Mouse (Mus musculus) hematopoietic stem cell, adult 5-6 weeks (primary cell): Measurements from ENCODE around the gene Abhd8. TPM values are rescaled to one million over a fixed set of nuclear protein-coding genes. Genes with fewer than 3 reads are reported as not detected.
"Not testable (repeated sequence)": the region's sequence is repeated elsewhere in the genome, so short reads cannot be mapped to it uniquely, and the experiment has no call there.

Experiments
- ATAC-seq, 2 experiments: fragments of 125-278 bp in 1 of 2; replicated peaks in 1 of 2; 2 replicates each; pipeline ENCODE4 v1.8.0; 2016 to 2017; ENCODE audit warnings: inconsistent platforms in 2 of 2, mild to moderate bottlenecking in 2 of 2, moderate number of reproducible peaks in 2 of 2, low read depth in 1 of 2, moderate TSS enrichment in 1 of 2; ENCODE audit not compliant: low FRiP score in 2 of 2, poor library complexity in 2 of 2, severe bottlenecking in 2 of 2, insufficient read depth in 1 of 2, low TSS enrichment in 1 of 2
- total RNA-seq: library from RNA; stranded (forward); fragments of 172-1452, 232-1000 nt; gene quantifications from 2 replicates; pipeline ENCODE4 v1.2.3, GENCODE M21; 2017

The Abhd8 gene
- total RNA-seq, 1 experiment from 2014 or later = 20.7 TPM

- not testable (repeated sequence) for ATAC-seq
Observed at GRCm38 (mm10) chr8:71432935-71433334, 30.5 kb downstream of the Abhd8 start.

DNA sequence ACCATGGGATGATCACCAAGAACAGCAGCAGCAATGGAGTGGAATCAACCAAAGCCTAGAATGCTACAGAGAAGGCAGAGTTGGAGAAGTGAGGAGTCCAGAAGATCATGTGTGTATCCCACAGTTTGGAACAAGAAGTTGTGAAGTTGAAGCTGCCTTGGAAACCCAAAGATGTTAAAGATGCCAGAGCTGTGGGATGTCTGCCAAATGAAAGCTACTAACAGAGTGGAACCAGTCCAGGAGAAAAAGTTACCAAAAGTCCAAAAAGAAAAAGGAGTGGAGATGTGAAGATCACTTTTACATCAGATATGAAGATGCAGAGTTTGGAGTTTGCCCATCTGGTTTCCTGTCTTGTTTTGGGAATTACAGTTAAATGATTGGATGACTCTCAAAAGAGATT is 41.3 kb downstream of the Abhd8 start:
- ATAC-seq = no peak

DNA sequence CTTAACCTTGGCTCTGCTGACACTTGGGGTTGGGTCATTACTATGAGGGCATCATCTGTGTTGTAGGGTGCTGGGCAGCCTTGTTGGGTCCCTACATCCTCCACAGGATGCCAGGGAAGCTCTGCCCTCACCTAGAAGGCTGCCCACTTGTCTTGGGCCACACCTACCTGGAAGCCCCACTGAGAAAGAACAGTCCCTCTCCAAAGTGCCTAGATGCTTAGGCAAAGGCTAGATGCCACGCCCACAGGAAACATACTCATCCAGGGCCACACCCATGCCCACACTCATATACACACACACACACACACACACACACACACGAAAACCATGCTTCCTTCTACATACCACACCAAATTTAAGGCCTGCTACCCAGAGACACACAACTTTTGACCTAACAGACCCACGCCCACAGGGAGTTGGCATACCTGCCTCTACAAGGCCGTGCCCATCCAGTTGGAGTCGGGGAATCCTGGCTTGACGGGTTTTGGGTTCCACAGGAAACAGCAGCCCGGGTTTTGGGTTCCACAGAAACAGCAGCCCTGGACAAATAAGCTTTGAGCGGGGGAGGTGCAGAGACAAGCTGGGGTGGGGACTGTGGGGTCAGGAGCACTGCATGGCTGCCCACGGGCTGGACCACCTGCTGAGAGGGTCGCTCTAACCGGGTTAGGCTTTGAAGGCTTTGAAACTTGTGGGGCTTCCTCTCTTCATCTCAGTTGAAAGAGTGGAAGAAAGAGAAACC is 51.8 kb downstream of the Abhd8 start:
- no peak for ATAC-seq

GRCm38 (mm10) chr8:71408231-71408630 is 55.2 kb downstream of the Abhd8 start:
- no peak for ATAC-seq

GRCm38 (mm10) chr8:71407441-71407840 is 56.0 kb downstream of the Abhd8 start:
- ATAC-seq = no peak

Other genes starting within 250 kb of the Abhd8 start
- 43.6 and 45.6 TPM in 2 replicates for gene Myo9b, start 190.9 kb downstream of the Abhd8 start, total RNA-seq
- gene Haus8, start 190.7 kb downstream of the Abhd8 start, total RNA-seq = 45.8 and 54.6 TPM in 2 replicates
- 178 and 190 TPM in 2 replicates for gene Use1, start 96.8 kb downstream of the Abhd8 start, total RNA-seq
- gene Ocel1, start 92.4 kb downstream of the Abhd8 start, total RNA-seq = 14.6 and 16.5 TPM in 2 replicates
- gene Nr2f6, start 81.7 kb downstream of the Abhd8 start, total RNA-seq = 1.7 and 15.0 TPM in 2 replicates
- not detected in 2 replicates for gene Ushbp1, start 67.9 kb downstream of the Abhd8 start, total RNA-seq
- 71.4 and 85.8 TPM in 2 replicates for gene Babam1, start 66.8 kb downstream of the Abhd8 start, total RNA-seq
- 7.1 and 14.8 TPM in 2 replicates for gene Ankle1, start 57.6 kb downstream of the Abhd8 start, total RNA-seq
- 35.8 and 61.7 TPM in 2 replicates for gene Mrpl34, start 1.3 kb upstream of the Abhd8 start, total RNA-seq
- gene Dda1, start 5.5 kb upstream of the Abhd8 start, total RNA-seq = 15.8 and 18.9 TPM in 2 replicates
- 6.7 and 9.2 TPM in 2 replicates for gene Ano8, start 22.3 kb upstream of the Abhd8 start, total RNA-seq
- gene Gtpbp3, start 24.4 kb upstream of the Abhd8 start, total RNA-seq = 8.8 and 14.1 TPM in 2 replicates
- gene Plvap, start 48.1 kb upstream of the Abhd8 start, total RNA-seq = 0.38 TPM in 1 of 2 replicates, not detected in the other
- gene Ccdc194, start 62.1 kb upstream of the Abhd8 start, total RNA-seq = not detected in 2 replicates
- gene Bst2, start 73.8 kb upstream of the Abhd8 start, total RNA-seq = 65.1 and 74.2 TPM in 2 replicates
- 37.2 and 60.0 TPM in 2 replicates for gene Mvb12a, start 79.3 kb upstream of the Abhd8 start, total RNA-seq
- 0.38 TPM in 1 of 2 replicates, not detected in the other for gene Tmem221, start 95.2 kb upstream of the Abhd8 start, total RNA-seq
- gene Nxnl1, start 102.9 kb upstream of the Abhd8 start, total RNA-seq = 0.40 and 0.50 TPM in 2 replicates
- gene Slc27a1, start 105.2 kb upstream of the Abhd8 start, total RNA-seq = 13.3 and 16.6 TPM in 2 replicates
- gene Pgls, start 128.5 kb upstream of the Abhd8 start, total RNA-seq = 51.4 and 93.2 TPM in 2 replicates
- 1.0 and 9.7 TPM in 2 replicates for gene Fam129c, start 134.0 kb upstream of the Abhd8 start, total RNA-seq
- 53.6 and 78.4 TPM in 2 replicates for gene Colgalt1, start 147.3 kb upstream of the Abhd8 start, total RNA-seq
- gene Unc13a, start 208.1 kb upstream of the Abhd8 start, total RNA-seq = 2.6 and 3.6 TPM in 2 replicates
- gene Jak3, start 212.6 kb upstream of the Abhd8 start, total RNA-seq = 32.8 and 34.1 TPM in 2 replicates
- gene Insl3, start 225.6 kb upstream of the Abhd8 start, total RNA-seq = 6.2 and 8.9 TPM in 2 replicates
- gene B3gnt3, start 238.1 kb upstream of the Abhd8 start, total RNA-seq = 1.3 TPM in 2 replicates